Mouse (Mus musculus) brown adipose tissue, adult 24 weeks (tissue): Measurements from ENCODE around the gene Epgn. TPM values are rescaled to one million over a fixed set of nuclear protein-coding genes. Genes with fewer than 3 reads are reported as not detected.

Source experiments
- H3K27ac ChIP-seq: fragments of 200-500 bp; replicated peaks from 2 replicates; pipeline ENCODE4 v1.5.1; 2012; ENCODE audit warnings: low read depth, mild to moderate bottlenecking, low read length
- H3K4me1 ChIP-seq: fragments of 200-500 bp; 2 replicates; pipeline ENCODE4 v1.6.1; 2012; ENCODE audit warnings: low read length, mixed read lengths; ENCODE audit not compliant: control insufficient read depth, insufficient read depth, insufficient read length
- H3K4me3 ChIP-seq: fragments of 200-500 bp; 2 replicates; pipeline ENCODE4 v1.5.1; 2012; ENCODE audit warnings: low read depth, mild to moderate bottlenecking, low read length, moderate library complexity; ENCODE audit not compliant: insufficient read depth
- polyA plus RNA-seq: library from polyadenylated mRNA; stranded (reverse); fragments of >200 nt; gene quantifications from 2 replicates; pipeline ENCODE4 v1.2.4, GENCODE M21; 2012; ENCODE audit not compliant: missing spikeins, insufficient read depth, insufficient read length

The Epgn gene
- polyA plus RNA-seq, 1 experiment: not detected

GRCm38 (mm10) chr5:91072340-91072739, 45.1 kb downstream of the Epgn start:
- H3K4me3 ChIP-seq: no peak overlapping the region
- no peaks in the 10 kb centered on the region for H3K4me1 ChIP-seq
- no peak overlapping the region for H3K27ac ChIP-seq

GRCm38 (mm10) chr5:91073626-91074025, 46.4 kb downstream of the Epgn start:
- Histone ChIP-seq H3K4me3 (no peak overlapping the region), H3K4me1 (no peaks in the 10 kb centered on the region)

GRCm38 (mm10) chr5:91074026-91074425, 46.8 kb downstream of the Epgn start:
- Histone ChIP-seq H3K4me3 (no peak overlapping the region), H3K27ac (no peak overlapping the region), H3K4me1 (no peaks in the 10 kb centered on the region)

More at GRCm38 (mm10) chr5:91073626-91074025, 46.4 kb downstream of the Epgn start:
- no peak overlapping the region for H3K27ac ChIP-seq

- no peak within 1 kb of the TSS for H3K27ac ChIP-seq
- H3K4me1 ChIP-seq: no peaks in the 10 kb centered on the region
- H3K4me3 ChIP-seq: no peak within 1 kb of the TSS
Observed at GRCm38 (mm10) chr5:91074450-91074950, 47.2 kb downstream of the Epgn start, which contains the start of gene Ereg. Ereg (plus strand) TSS chr5:91074622.

DNA sequence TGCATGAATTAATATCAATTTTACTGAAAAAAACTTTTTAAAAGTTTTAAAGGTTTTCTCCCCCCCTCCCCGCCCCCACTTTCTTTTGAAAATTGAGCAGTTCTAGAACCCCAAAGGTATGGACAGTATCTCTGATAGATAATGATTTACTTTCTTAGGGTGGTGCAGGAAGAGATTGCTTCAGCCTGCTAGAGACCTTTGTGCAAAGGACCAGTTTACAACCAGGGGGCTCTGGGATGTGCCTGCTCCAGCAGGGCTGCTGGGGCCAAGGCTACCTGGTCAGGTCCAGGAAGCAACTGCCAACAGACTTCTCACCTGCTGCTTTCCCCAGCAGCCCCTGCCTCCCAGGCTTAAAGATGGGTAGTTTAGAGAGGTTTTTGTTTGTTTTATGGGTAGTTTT, 47.8 kb downstream of the Epgn start:
- H3K4me1 ChIP-seq: no peaks in the 10 kb centered on the region
- no peak overlapping the region for H3K4me3 ChIP-seq
- no peak overlapping the region for H3K27ac ChIP-seq

DNA sequence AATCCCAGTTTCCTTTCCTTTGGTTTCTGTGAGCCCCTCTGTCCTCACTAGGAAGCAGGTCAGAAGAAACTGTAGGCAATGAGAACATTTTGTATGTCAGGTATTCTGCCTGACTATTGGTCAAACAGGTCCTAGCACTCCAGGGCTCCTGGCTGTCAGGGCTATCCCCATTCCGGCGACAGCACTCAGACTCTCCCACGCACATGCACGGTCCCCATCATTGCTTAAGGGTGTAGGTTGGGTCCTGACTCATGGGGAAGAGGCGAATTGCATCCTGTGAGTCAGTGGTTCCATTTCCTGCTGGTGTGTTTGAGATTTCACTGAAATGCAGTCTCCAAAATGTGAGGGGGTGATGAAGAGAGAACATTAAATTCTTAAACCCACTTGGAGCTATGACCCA, 55.8 kb downstream of the Epgn start:
- Histone ChIP-seq H3K4me3 (no peak overlapping the region), H3K27ac (no peak overlapping the region), H3K4me1 (no peaks in the 10 kb centered on the region)

Other genes starting within 250 kb of the Epgn start
- not detected in 2 replicates for gene Cxcl3, start 241.4 kb upstream of the Epgn start, polyA plus RNA-seq
- not detected in 2 replicates for gene Cxcl15, start 232.9 kb upstream of the Epgn start, polyA plus RNA-seq
- 5.5 TPM in 1 of 2 replicates, not detected in the other for gene Cxcl1, start 136.2 kb upstream of the Epgn start, polyA plus RNA-seq
- gene Cxcl2, start 123.6 kb upstream of the Epgn start, polyA plus RNA-seq: 6.6 TPM in 1 of 2 replicates, not detected in the other
- gene Mthfd2l, start 96.3 kb upstream of the Epgn start, polyA plus RNA-seq: 27.9 and 48.7 TPM in 2 replicates
- gene Ereg, start 47.2 kb downstream of the Epgn start, polyA plus RNA-seq: not detected in 2 replicates
- not detected in 2 replicates for gene Areg, start 112.1 kb downstream of the Epgn start, polyA plus RNA-seq